Mouse (Mus musculus): ENCODE data around the gene Rab3gap2.

Rab3gap2 gene

GRCm38 (mm10) chr1:185226889-185227288 lies 23.0 kb downstream of the Rab3gap2 start:
- no peak for DNase-seq (ENCODE audit: extremely low spot score, low spot score)

GRCm38 (mm10) chr1:185227766-185228165 lies 23.8 kb downstream of the Rab3gap2 start:
- no peak for DNase-seq (ENCODE audit: extremely low spot score, low spot score)

GRCm38 (mm10) chr1:185229406-185230201 lies 25.7 kb downstream of the Rab3gap2 start:
- no peak for DNase-seq (ENCODE audit: extremely low spot score, low spot score)

- DNase-seq (ENCODE audit: extremely low spot score, low spot score): no peak
These were observed 31.9 kb downstream of the Rab3gap2 start for GRCm38 (mm10) chr1:185235837-185236236.

- no peak for DNase-seq (ENCODE audit: extremely low spot score, low spot score)
These were observed 32.6 kb downstream of the Rab3gap2 start for GRCm38 (mm10) chr1:185236530-185236929.

GRCm38 (mm10) chr1:185243013-185243412 lies 39.1 kb downstream of the Rab3gap2 start:
- no peak for DNase-seq (ENCODE audit: extremely low spot score, low spot score)

GRCm38 (mm10) chr1:185245456-185245855 lies 41.5 kb downstream of the Rab3gap2 start:
- no peak for DNase-seq (ENCODE audit: extremely low spot score, low spot score)

GRCm38 (mm10) chr1:185247429-185248085 lies 43.6 kb downstream of the Rab3gap2 start:
- DNase-seq (ENCODE audit: extremely low spot score, low spot score): no peak

- no peak for DNase-seq (ENCODE audit: extremely low spot score, low spot score)
These were observed 44.8 kb downstream of the Rab3gap2 start for GRCm38 (mm10) chr1:185248728-185249127.

GRCm38 (mm10) chr1:185252351-185252750 lies 48.4 kb downstream of the Rab3gap2 start:
- no peak for DNase-seq (ENCODE audit: extremely low spot score, low spot score)

GRCm38 (mm10) chr1:185253140-185253892 lies 49.4 kb downstream of the Rab3gap2 start:
- no peak for DNase-seq (ENCODE audit: extremely low spot score, low spot score)

- no peak for DNase-seq (ENCODE audit: extremely low spot score, low spot score)
These were observed 51.4 kb downstream of the Rab3gap2 start for GRCm38 (mm10) chr1:185255336-185255735.

- peak; percentile 37 for DNase-seq (ENCODE audit: extremely low spot score, low spot score)
These were observed 52.8 kb downstream of the Rab3gap2 start for GRCm38 (mm10) chr1:185256753-185257152.

- DNase-seq (ENCODE audit: extremely low spot score, low spot score): peak; percentile 28
These were observed 58.6 kb downstream of the Rab3gap2 start for GRCm38 (mm10) chr1:185262565-185262964.

- no peak for DNase-seq (ENCODE audit: extremely low spot score, low spot score)
These were observed 64.8 kb downstream of the Rab3gap2 start for GRCm38 (mm10) chr1:185268675-185269074.

- no peak for DNase-seq (ENCODE audit: extremely low spot score, low spot score)
These were observed 66.6 kb downstream of the Rab3gap2 start for GRCm38 (mm10) chr1:185270403-185271097.

GRCm38 (mm10) chr1:185271373-185271772 lies 67.5 kb downstream of the Rab3gap2 start:
- no peak for DNase-seq (ENCODE audit: extremely low spot score, low spot score)

- no peak for DNase-seq (ENCODE audit: extremely low spot score, low spot score)
These were observed 71.1 kb downstream of the Rab3gap2 start for GRCm38 (mm10) chr1:185274819-185275545.

- no peak for DNase-seq (ENCODE audit: extremely low spot score, low spot score)
These were observed 72.1 kb downstream of the Rab3gap2 start for GRCm38 (mm10) chr1:185275976-185276375.

GRCm38 (mm10) chr1:185277022-185277421 lies 73.1 kb downstream of the Rab3gap2 start:
- DNase-seq (ENCODE audit: extremely low spot score, low spot score): no peak

GRCm38 (mm10) chr1:185279288-185279687 lies 75.4 kb downstream of the Rab3gap2 start:
- DNase-seq (ENCODE audit: extremely low spot score, low spot score): no peak

Measured in neural tube, embryonic 10.5 days (tissue).